Mouse (Mus musculus) hindlimb bud, embryonic 11.5 days (tissue): ENCODE results near the gene Pcif1.
"Not testable (repeated sequence)": the region's sequence is repeated elsewhere in the genome, so short reads cannot be mapped to it uniquely, and the experiment has no call there.

Experiments used
- DNase-seq: peaks from one replicate; pipeline ENCODE4 v3.0.0-alpha.2; 2012; ENCODE audit warnings: low read depth, low spot score; ENCODE audit errors: extremely low spot score

Gene Pcif1

DNA sequence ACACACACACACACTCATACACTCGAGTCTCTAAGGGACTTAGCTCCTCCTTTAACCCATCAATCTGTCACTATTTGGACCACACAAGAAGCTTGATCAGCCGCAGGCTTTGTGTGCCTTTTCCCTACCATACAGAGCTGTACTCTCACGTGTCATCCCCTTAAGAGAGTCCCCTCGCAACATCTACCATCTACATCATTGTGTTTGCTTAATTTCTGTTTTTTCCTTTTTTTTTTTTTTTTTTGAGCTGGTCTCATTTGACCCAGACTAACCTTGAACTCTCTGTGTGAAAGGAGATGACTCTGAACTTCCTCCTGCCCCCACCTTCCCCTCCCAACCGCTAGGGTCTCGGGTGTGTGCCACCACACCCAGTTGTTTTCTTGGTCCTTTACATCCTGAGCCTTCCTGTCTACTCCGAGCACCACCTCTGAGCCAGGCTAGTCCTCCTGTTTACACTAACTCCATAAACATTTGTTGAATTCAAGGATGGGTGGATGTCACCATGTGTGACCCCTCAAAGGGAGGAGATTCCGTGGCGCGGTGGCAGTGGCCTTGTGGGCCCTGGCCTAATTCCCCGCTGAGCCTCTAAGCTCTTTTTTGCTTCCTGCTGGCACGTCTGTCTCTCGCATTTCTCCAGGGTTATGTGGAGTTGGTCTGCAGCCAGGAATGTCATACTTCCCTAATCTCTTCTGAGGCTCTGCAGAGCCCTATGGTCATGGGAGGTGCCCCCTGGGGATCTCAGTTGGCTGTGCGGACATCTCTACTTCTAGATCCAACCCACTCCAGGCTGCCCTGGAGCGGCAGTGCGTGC, 12.2 kb upstream of the Pcif1 start:
- DNase-seq = no peak

DNA sequence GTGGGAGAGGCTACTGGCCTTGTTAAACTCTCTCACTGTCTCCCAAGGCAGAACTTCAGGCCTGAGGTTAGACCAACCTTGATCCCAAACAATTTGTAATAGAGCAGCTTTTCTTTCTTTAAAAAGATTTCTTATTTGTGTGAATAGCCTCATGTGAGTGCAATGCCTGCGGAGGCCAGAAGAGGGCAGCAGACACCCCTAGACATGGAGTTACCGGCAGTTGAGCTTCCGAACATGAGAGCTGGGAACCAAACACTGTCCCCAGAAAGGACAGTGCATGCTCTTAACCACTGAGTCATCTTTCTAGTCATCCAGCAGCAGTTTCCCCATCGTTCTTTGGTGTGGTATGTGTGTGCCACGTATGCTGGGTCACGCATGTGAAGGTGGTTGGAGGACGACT, 11.5 kb upstream of the Pcif1 start:
- DNase-seq = no peak

DNA sequence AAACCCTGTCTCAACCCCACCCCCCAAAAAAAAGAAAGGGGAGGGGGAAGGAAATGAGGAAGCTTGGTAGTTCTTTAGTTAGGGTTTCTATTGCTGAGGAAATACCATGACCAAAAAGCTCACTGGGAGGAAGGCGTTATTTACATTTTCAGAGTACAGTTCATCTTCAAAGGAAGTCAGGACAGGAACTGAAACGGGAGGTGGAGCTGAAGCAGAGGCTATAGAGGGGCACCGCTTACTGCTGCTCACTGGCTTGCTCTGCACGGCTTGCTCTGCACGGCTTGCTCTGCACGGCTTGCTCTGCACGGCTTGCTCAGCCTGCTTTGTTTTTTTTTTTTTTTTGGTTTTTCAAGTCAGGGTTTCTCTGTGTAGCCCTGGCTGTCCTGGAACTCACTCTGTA, 10.6 kb upstream of the Pcif1 start:
- DNase-seq = no peak

DNA sequence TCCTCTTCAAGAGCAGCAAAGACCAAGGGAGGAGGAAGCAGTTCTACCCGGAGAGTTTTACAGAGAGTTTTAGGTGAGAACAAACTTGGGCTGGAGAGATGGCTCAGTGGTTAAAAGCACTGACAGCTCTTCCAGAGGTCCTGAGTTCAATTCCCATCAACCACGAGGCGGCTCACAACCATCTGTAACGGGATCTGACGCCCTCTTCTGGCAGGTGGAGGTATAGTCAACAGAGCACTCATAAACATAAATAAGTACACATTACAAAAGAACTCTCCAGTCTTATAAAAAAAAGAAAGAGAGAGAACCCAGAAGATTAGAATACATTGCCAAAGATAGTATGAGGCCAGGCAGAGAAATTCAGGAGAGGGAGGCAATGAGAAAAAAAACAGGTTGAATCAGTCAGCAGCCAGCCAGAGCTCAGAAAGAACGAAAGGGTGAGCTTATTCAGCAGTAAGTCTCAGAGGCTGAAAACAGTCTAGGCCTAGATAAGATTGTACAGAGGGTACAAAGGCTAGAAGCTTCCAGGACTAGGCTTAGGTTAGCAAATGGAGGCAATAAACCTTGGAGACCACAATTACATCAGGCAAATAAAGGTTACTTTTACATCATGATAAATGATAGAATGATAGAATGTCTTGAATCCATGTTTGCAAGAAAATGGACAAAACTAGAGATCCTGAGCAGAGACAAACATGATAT, 7.4 kb upstream of the Pcif1 start:
- DNase-seq = no peak

DNA sequence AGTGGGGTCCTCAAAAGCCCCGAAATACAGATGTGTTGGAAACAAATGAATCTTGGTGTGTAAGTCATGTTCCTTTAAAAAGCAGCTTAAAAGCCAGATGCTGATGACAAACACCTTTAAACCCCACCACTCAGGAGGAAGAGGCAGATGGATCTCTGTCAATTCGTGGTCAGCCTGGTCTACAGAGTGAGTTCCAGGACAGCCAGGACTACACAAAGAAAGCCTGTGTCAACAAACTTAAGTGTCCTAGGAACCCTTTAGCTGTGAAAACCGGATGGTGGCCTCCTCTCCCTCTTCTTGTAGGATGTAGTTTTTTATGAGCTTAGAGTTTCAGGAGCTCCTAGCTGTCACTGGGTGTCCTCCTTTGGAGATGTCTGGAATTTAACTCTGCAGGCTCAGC, 5.5 kb upstream of the Pcif1 start:
- DNase-seq = no peak

DNA sequence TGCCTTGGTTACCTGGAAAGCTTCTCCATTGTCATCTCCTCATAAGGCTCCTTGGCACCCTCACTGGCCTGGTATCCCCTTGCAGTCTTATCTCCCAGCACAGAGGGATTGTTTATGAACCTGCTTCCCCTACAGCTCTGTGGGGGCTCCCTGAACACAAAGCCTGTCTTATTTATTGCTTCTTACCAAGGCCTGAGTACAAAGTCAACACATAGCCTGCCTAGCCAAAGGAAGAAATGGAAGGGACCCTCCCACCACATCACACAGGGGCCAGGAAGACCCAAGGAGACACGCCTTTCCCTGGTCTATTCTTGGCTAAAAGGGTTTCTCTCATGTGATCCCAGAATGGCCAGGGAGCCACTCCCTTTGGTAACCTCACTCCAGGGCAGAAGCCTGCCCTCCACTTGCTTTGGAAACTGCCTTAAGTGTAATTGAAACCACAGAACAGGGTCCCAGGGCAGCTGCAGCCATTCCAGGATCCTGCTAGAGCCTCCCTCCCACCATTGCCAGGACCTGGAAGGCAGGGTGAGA, 4.8 kb upstream of the Pcif1 start:
- DNase-seq = no peak

DNA sequence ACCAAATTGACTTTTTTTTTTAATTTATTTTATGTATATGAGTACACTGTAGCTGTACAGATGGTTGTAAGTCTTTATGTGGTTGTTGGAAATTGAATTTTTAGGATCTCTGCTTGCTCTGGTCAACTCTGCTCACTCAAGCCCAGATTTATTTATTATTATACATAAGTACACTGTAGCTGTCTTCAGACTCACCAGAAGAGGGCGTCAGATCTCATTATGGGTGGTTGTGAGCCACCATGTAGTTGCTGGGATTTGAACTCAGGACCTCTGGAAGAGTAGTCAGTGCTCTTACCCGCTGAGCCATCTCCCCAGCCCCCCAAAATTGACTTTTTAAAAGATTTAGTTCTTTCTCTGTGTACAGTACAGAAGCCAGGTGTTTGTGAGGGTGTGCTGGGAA, 3.5 kb upstream of the Pcif1 start:
- DNase-seq = not testable (repeated sequence)

DNA sequence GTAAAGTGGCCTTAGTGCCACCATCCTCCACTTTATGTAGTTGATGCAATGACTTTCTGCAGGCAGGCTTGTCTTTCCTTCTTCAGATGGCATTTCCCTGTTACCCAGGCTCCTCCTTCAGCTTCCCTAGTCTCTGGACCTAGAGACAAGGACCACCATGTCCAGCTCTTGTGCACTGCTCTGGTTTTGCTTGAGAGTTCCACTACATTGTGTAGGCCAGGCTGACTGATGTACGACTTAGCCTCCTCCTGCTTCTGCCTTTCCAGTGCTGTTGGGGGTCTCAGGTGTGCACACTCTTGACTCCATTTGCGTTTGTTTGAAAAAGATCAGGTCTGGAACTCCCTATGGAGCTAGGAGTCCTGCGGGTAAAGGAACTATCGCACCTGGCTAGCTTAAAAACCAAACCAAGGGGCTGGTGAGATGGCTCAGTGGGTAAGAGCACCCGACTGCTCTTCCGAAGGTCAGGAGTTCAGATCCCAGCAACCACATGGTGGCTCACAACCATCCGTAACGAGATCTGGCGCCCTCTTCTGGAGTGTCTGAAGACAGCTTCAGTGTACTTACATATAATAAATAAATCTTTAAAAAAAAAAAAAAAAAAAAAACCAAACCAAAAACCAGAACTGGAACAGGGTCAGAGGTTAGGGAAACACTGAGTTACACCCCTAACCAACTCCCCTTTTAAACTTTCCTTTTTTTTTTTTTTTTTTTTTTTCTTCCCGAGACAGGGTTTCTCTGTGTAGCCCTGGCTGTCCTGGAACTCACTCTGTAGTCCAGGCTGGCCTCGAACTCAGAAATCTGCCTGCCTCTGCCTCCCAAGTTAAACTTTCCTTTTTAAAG, 1.5 kb upstream of the Pcif1 start:
- DNase-seq = not testable (repeated sequence)

DNA sequence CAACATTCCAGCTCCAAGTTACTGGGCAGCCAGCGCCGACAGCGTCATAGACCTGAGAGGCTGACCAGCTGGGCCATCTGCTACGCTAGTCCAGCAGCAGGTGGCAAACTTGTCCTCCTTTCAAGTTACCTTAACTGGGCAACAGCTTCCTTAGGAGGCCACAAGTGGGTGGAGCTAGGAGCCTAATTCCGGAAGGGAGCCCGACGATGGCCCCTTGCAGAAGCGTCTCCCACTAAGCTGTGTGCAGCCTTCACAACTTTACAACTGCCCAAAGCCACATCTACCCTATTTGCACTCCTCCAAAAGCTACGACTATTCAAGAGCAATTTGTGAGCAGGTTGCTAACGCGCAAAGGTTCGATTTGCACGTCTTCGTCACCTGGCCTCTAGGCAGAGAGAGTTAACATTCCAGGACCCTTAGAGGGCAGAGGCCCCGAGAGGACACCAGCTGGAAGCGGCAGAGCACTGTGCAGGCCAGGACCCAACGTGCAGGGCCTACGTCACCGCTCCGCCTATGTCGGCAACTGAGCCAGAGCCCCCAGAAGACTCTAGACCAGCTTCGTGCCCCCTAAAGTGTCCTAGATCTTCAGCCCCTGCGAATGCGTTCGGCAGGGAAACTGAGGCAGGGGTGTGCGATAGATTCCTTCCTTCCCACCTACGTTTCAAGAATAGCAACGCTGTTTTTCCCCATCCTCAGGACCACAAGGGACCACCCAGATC, 436 bp upstream of the Pcif1 start:
- no peak for DNase-seq

DNA sequence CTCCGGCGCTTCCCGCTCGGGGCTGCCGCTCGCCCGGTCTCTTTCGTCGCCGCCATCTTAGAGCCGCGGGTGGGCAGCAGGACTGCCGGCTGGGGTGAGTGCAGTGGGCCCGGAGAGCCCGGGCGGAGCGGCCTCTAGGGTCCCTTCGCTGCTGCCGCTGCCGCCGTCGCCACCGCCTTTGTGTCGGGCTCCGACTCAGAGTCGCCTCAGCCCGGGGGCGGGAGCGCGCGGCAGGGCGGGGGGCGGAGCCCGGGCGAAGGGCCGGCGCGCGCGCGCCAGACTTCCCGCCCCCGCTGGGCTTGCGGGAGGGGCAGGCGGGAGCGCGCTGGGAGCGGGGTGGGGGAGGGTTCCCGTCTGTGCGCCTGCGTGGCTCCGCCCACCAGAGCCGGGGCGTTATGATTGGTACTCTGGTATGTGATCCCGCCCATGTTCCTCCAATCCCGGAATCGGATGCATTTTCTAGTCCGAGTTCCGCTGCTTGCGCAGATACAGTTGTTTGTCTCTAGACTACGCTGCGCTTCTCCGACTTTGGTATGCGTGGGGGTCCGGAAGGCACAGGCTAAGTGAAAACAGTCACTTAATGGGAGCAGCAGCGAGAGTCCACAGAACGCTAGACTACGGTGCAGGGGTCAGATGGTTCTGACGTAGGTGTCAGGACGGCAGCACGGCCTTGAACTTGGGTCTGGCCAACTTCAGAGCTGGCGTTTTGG, 619 bp downstream of the Pcif1 start:
- DNase-seq = peak; percentile 93

DNA sequence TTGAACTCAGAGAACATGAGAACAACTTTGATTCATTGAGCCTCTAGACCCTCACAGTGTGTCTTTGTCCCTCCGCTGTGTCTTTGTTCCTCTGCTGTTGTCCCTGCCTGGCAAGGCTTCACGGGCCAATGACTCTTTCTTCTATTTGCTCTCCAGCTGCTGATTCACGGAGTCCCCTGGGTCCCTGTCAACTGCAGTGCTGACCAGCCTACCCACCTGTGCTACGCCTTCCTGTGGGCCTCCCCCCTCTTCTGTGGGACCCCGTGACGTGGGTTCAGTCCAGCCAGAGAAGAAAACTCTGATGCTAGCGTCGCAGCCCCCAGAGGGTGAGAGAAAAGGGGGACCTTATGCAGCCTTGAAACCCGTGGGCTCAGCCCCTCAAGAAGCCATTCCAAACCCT, 3.5 kb downstream of the Pcif1 start:
- no peak for DNase-seq

DNA sequence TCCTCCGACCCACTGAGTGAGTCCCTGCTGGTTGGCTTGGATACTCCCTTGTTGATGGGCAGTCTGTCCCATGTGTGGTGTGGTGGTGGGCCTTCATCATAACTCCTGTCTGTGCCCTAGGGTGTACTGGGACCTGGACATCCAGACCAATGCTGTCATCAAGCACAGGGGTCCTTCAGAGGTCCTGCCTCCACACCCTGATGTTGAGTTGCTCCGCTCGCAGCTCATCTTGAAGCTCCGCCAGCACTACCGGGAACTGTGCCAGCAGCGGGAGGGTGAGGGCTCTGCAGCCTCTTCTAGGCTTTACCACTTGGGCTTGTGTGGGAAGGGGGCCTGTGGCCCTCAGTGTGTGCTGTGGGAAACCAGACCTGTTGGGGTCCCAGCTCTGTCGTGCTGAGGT, 6.7 kb downstream of the Pcif1 start:
- no peak for DNase-seq

DNA sequence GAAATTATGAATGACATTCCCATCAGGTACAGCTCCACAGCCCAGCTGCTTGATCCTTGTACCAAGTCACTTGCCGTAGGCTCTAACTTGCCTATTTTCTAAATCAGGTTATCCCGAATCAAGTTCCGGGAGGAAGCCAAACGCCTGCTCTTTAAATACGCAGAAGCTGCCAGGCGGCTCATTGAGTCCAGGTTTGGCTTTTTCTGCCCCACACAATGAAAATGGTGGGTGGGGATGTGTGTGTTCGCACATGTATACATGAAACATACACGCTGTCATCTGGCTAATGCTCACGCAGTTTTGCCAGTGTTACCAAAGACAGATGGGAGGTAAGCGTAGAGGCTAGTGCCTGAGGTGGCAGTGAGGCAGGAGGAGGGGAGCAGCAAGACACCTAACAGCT, 7.5 kb downstream of the Pcif1 start:
- no peak for DNase-seq

DNA sequence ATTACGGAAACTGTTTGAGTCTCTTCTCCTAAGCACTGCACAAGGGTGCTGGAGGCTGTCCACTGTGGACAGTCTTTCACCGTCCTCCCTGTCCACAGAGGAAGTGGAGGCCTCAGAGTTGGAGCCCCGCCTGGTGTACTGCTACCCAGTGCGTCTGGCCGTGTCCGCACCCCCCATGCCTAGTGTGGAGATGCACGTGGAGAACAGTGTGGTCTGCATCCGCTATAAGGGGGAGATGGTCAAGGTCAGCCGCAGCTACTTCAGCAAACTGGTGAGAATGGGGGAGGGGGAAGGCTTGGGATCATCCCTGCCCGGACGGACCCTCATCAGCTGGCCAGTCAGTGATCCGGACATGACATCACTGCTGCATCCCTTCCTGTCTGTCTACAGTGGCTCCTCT, 9.9 kb downstream of the Pcif1 start:
- no peak for DNase-seq

DNA sequence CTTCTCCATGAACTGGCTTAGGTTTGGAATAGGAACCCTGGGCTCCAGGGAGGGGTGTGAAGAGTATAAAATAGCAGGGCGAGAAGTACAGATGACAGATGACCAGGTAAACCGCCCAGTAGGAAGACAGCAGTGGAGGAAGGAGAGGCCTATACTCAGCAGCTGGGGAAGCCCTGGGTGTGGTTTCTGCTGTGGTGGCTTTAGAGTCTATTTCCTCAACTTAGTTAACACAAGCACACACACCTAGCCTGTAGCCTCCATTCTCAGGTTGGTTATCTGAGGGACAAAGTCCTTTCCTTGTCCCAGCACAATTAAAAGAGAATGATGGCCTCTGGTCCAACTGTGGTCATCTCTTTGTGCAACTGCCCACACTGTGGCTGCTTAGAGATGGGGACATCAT, 10.9 kb downstream of the Pcif1 start:
- DNase-seq = no peak

DNA sequence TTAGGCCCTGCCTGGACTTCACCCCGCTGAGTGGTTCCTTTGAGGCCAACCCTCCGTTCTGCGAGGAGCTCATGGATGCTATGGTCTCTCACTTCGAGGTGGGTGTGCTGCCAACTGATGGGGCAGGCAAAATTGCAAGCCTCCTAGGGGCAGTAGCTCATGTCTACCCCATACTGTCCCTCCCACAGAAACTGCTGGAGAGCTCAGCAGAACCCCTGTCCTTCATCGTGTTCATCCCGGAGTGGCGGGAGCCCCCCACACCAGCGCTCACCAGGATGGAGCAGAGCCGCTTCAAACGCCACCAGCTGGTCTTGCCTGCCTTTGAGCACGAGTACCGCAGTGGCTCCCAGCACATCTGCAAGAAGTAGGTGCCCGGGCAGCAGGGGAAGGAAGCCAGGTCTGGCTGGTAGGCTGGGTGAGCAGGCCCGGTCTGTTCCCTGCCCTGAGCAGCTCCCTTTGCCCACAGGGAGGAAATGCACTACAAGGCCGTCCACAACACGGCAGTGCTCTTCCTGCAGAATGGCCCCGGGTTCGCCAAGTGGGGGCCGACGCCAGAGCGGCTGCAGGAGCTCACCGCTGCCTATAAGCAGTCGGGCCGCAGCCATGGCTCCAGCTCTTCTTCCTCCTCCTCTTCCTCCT, 11.4 kb downstream of the Pcif1 start:
- DNase-seq = no peak

DNA sequence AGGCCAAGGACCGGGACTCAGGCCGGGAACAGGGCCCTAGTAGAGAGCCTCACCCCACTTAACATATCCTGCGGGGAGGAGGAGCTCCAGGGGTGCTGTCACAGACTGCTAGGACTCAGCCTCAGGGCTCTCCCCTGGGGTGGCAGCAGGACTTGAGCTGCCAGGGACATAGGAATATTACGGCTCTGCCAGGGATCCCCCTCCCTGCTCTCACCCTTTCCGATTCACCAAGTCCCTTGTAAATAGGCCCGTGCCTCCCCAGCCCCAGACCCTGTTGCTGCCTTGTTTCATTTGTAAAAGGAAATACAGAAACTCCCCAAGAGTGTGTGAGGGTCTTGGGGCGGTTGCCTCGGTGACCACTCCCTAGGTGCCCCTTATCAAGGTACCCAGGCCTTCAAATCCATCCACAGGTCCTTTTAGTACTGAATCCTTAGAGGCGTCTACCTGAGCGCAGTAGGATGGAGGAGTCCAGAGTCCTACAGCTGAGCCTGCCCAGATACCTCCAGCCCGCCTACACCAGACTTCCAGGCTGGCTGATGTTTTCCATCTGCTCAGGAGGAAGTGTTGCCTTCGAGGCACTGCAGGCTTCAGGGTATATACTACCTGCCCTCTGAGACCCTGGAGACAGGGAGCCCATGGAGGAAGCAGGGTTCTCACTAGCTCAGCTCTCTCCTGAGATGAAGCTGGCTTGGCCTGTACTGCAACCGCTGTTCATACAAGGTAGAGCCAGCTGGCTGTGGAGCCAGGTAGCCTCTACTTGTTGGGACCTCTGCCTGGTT, 12.1 kb downstream of the Pcif1 start:
- no peak for DNase-seq

DNA sequence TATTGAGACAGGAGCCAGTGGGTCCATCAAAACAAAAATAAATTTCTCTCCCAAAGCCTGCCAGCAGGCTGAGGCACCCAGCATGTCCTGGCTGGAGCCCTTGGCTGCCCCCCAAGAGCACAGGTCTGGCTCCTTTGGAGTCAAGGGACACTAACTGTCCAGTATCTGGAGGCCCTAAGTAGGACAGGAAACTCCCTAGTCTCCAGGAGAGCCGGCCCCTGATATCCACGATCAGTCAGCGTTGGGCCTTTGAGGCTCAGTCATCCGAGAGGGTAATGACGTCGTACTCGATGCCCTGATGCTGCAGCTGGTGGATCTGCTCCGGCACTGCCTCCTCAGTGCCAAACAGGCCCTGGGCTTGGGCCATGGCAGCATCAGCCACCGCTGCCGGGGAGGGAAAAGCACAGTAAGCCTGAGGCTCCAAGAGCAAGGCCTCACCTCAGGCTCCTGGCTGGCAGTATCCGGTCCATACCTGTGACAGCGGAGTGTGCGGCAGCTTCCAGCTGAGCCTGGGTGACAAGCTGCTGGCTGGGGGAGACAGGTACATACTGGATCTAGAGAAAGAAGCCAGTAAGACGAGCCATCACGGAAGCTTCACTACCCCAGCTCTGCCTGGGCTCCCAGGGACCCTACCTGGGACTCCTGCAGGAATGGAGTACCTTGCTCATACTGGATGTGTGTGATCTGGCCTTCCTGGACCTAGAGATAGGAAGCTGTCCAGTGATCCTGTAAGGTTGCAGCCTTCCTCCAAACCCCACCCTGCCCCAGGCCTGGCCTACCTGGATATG, 13.0 kb downstream of the Pcif1 start:
- no peak for DNase-seq
